Mouse (Mus musculus) 416B (cell line): Measurements from ENCODE around the gene Gm20604.

Source experiments
- DNase-seq: peaks from one replicate; pipeline ENCODE4 v3.0.0; 2011; ENCODE audit warnings: low read depth

The Gm20604 gene

GRCm38 (mm10) chr12:102758403-102758756 lies at the start of gene Gm20604:
Gene Gm20604, minus strand, starts transcription at chr12:102758672.
- DNase-seq = peak; percentile 34

- DNase-seq = peak; percentile 72
Observed at GRCm38 (mm10) chr12:102799528-102799927, 41.1 kb upstream of the Gm20604 start.

- DNase-seq = no peak
Observed at GRCm38 (mm10) chr12:102787927-102788326, 29.5 kb upstream of the Gm20604 start.

- no peak for DNase-seq
Observed at GRCm38 (mm10) chr12:102785593-102785985, 27.1 kb upstream of the Gm20604 start.

- peak; percentile 23 for DNase-seq
Observed at GRCm38 (mm10) chr12:102784899-102785592, 26.6 kb upstream of the Gm20604 start.

- no peak for DNase-seq
Observed at GRCm38 (mm10) chr12:102782841-102783240, 24.4 kb upstream of the Gm20604 start.

- peak; percentile 45 for DNase-seq
Observed at GRCm38 (mm10) chr12:102779452-102779851, 21.0 kb upstream of the Gm20604 start.

GRCm38 (mm10) chr12:102778151-102778550 lies 19.7 kb upstream of the Gm20604 start:
- no peak for DNase-seq

- no peak for DNase-seq
Observed at GRCm38 (mm10) chr12:102776035-102776434, 17.6 kb upstream of the Gm20604 start.

GRCm38 (mm10) chr12:102772676-102773075 lies 14.2 kb upstream of the Gm20604 start:
- DNase-seq = no peak

- DNase-seq = no peak
Observed at GRCm38 (mm10) chr12:102771601-102772000, 13.1 kb upstream of the Gm20604 start.

GRCm38 (mm10) chr12:102769000-102769399 lies 10.5 kb upstream of the Gm20604 start:
- DNase-seq = peak; percentile 39

GRCm38 (mm10) chr12:102763696-102764095 lies 5.2 kb upstream of the Gm20604 start:
- DNase-seq = no peak

- no peak for DNase-seq
Observed at GRCm38 (mm10) chr12:102761668-102762067, 3.2 kb upstream of the Gm20604 start.

- DNase-seq = no peak
Observed at GRCm38 (mm10) chr12:102758936-102759335, 464 bp upstream of the Gm20604 start.

- peak; percentile 97 for DNase-seq
Observed at GRCm38 (mm10) chr12:102757689-102758402, 626 bp downstream of the Gm20604 start, which contains the start of the genes Gm28051, Gon7 and Ubr7. Gene Gm28051, minus strand, starts transcription at chr12:102757765. Gene Gon7, minus strand, starts transcription at chr12:102757803. Gene Ubr7, plus strand, starts transcription at chr12:102757967.

- DNase-seq = no peak
Observed at GRCm38 (mm10) chr12:102757055-102757688, 1.3 kb downstream of the Gm20604 start.

- DNase-seq = peak; percentile 62
Observed at GRCm38 (mm10) chr12:102756304-102756703, 2.2 kb downstream of the Gm20604 start.

GRCm38 (mm10) chr12:102748256-102748655 lies 10.2 kb downstream of the Gm20604 start:
- DNase-seq = peak; percentile 41

GRCm38 (mm10) chr12:102744839-102745238 lies 13.6 kb downstream of the Gm20604 start:
- peak; percentile 95 for DNase-seq

GRCm38 (mm10) chr12:102743589-102744574 lies 14.6 kb downstream of the Gm20604 start, which contains the start of the genes Moap1 and Tmem251:
Gene Moap1, minus strand, starts transcription at chr12:102743661.
Gene Tmem251, plus strand, starts transcription at chr12:102743762.
- DNase-seq = peak; percentile 88
